Mouse (Mus musculus): ENCODE results near the gene Pla2g4b.

Pla2g4b gene

GRCm38 (mm10) chr2:120064639-120065038 is 31.4 kb downstream of the Pla2g4b start:
- no peak for DNase-seq (ENCODE audit: low spot score)

GRCm38 (mm10) chr2:120065243-120065642 is 32.0 kb downstream of the Pla2g4b start:
- no peak for DNase-seq (ENCODE audit: low spot score)

- DNase-seq (ENCODE audit: low spot score), result no peak
Measured at GRCm38 (mm10) chr2:120066224-120066623, 33.0 kb downstream of the Pla2g4b start.

GRCm38 (mm10) chr2:120068555-120069465 is 35.6 kb downstream of the Pla2g4b start:
- no peak for DNase-seq (ENCODE audit: low spot score)

GRCm38 (mm10) chr2:120069466-120069990 is 36.3 kb downstream of the Pla2g4b start:
- no peak for DNase-seq (ENCODE audit: low spot score)

- no peak for DNase-seq (ENCODE audit: low spot score)
Measured at GRCm38 (mm10) chr2:120074096-120074495, 40.9 kb downstream of the Pla2g4b start.

GRCm38 (mm10) chr2:120076076-120076705 is 43.0 kb downstream of the Pla2g4b start:
- no peak for DNase-seq (ENCODE audit: low spot score)

GRCm38 (mm10) chr2:120082416-120082815 is 49.2 kb downstream of the Pla2g4b start:
- DNase-seq (ENCODE audit: low spot score), result no peak

GRCm38 (mm10) chr2:120084593-120085361 is 51.6 kb downstream of the Pla2g4b start:
- no peak for DNase-seq (ENCODE audit: low spot score)

- DNase-seq (ENCODE audit: low spot score), result no peak
Measured at GRCm38 (mm10) chr2:120086038-120086437, 52.8 kb downstream of the Pla2g4b start.

- no peak for DNase-seq (ENCODE audit: low spot score)
Measured at GRCm38 (mm10) chr2:120087391-120087790, 54.2 kb downstream of the Pla2g4b start.

- no peak for DNase-seq (ENCODE audit: low spot score)
Measured at GRCm38 (mm10) chr2:120087897-120088296, 54.7 kb downstream of the Pla2g4b start.

- DNase-seq (ENCODE audit: low spot score), result no peak
Measured at GRCm38 (mm10) chr2:120090979-120091378, 57.8 kb downstream of the Pla2g4b start.

All from urinary bladder, postnatal 10 days (tissue).